ENCODE assay signal across 15 mouse cellular contexts in genomic region chr1:135846632-135847031, GRCm38 (mm10). TPM values are rescaled to one million over a fixed set of nuclear protein-coding genes. Genes with fewer than 3 reads are reported as not detected.
DNase-seq lines count a peak whose midpoint lies in the region; ATAC-seq and TF ChIP-seq lines count a peak whose summit lies in the region.
"Had no signal": no experiment of that assay in that cellular context is flagged by ENCODE, and none has a peak within 500 bp of the region (broad histone marks: within the 10 kb centered on the region; RNA-seq: fewer than 3 reads in every experiment).

No protein-coding gene starts in this region.

- ATAC-seq in heart, embryonic 13.5 days (ENCODE audit: extremely low read depth, insufficient number of reproducible peaks, low FRiP score, low TSS enrichment): no peak
- no peak for ATAC-seq in midbrain, embryonic 11.5 days (ENCODE audit: low FRiP score)
- no peak for ATAC-seq in midbrain, postnatal 0 days (ENCODE audit: low FRiP score)
- ATAC-seq in frontal cortex, adult (ENCODE audit: low TSS enrichment): no peak
- ATAC-seq: forebrain, embryonic 15.5 days had no signal

- peaks cover 8% of the 10 kb centered on the region for H3K36me3 ChIP-seq in heart, adult 2 months (ENCODE audit: control insufficient read depth, insufficient read depth, low read length)
- peaks cover 100% of the 10 kb centered on the region for H3K36me3 ChIP-seq in heart, embryonic 13.5 days
- H3K36me3 ChIP-seq in midbrain, embryonic 11.5 days (ENCODE audit: control insufficient read depth, insufficient read depth, low read length): no peaks in the 10 kb centered on the region
- no peaks in the 10 kb centered on the region for H3K36me3 ChIP-seq in midbrain, postnatal 0 days (ENCODE audit: insufficient read depth, low read length)
- H3K36me3 ChIP-seq: embryonic facial prominence, embryonic 12.5 days; forebrain, embryonic 15.5 days; hindbrain, embryonic 15.5 days had no signal

- H3K79me2 ChIP-seq in heart, adult 2 months (replicated peaks; ENCODE audit: control insufficient read depth, insufficient read depth, low read length): no peaks in the 10 kb centered on the region

- 53% methylated on average over 5 of the region's 5 CpGs for WGBS in heart, adult 2 months
- 70% methylated on average over 5 of the region's 5 CpGs for WGBS in heart, embryonic 13.5 days
- 78% methylated on average over 5 of the region's 5 CpGs for WGBS in midbrain, embryonic 11.5 days
- WGBS in midbrain, postnatal 0 days: 79% methylated on average over 5 of the region's 5 CpGs

- peak; percentile 35; the same call in 1 of the 2 replicates for TF ChIP-seq EP300 in heart, adult 2 months (IDR thresholded peaks at IDR 0.05; ENCODE audit: insufficient read depth, low read depth, low read length)

- no peak overlapping the region for H3K4me2 ChIP-seq in heart, embryonic 13.5 days
- H3K4me2 ChIP-seq in midbrain, embryonic 11.5 days: no peak overlapping the region
- no peak overlapping the region for H3K4me2 ChIP-seq in midbrain, postnatal 0 days (ENCODE audit: low read depth, low read length, poor library complexity, severe bottlenecking)
- H3K4me2 ChIP-seq: embryonic facial prominence, embryonic 12.5 days; forebrain, embryonic 15.5 days; hindbrain, embryonic 15.5 days had no signal

- no peak overlapping the region for H3K9ac ChIP-seq in heart, adult 2 months (ENCODE audit: low read depth, low read length)
- peak overlapping the region; percentile 75 for H3K9ac ChIP-seq in heart, embryonic 13.5 days
- H3K9ac ChIP-seq in midbrain, embryonic 11.5 days (ENCODE audit: low read length): no peak overlapping the region
- H3K9ac ChIP-seq in midbrain, postnatal 0 days (replicated peaks; ENCODE audit: low read length, poor library complexity, severe bottlenecking): no peak overlapping the region
- H3K9ac ChIP-seq: embryonic facial prominence, embryonic 12.5 days; forebrain, embryonic 15.5 days; hindbrain, embryonic 15.5 days had no signal

- no peak; the same call in none of the 2 replicates for TF ChIP-seq POLR2A in heart, adult 2 months (IDR thresholded peaks at IDR 0.05; ENCODE audit: insufficient read depth, low read depth, low read length)

- no peak overlapping the region for H3K4me3 ChIP-seq in heart, adult 2 months
- H3K4me3 ChIP-seq in heart, embryonic 13.5 days: no peak overlapping the region
- no peak overlapping the region for H3K4me3 ChIP-seq in midbrain, embryonic 11.5 days (ENCODE audit: low read depth, low read length)
- no peak overlapping the region for H3K4me3 ChIP-seq in midbrain, postnatal 0 days (ENCODE audit: low read depth, low read length)
- H3K4me3 ChIP-seq: embryonic facial prominence, embryonic 12.5 days; forebrain, embryonic 15.5 days; hindbrain, embryonic 15.5 days had no signal

- intact Hi-C loops in heart, adult 2 months (cut with DNase I): no loop called here
- intact Hi-C loops in heart, postnatal 25 days (cut with DNase I): no loop called here

- H3K9me3 ChIP-seq in heart, embryonic 13.5 days: no peaks in the 10 kb centered on the region
- H3K9me3 ChIP-seq in midbrain, embryonic 11.5 days (ENCODE audit: control insufficient read depth, low read length): no peaks in the 10 kb centered on the region
- H3K9me3 ChIP-seq in midbrain, postnatal 0 days (ENCODE audit: low read length): no peaks in the 10 kb centered on the region
- H3K9me3 ChIP-seq: embryonic facial prominence, embryonic 12.5 days; forebrain, embryonic 15.5 days; hindbrain, embryonic 15.5 days had no signal

- H3K27me3 ChIP-seq in heart, adult 2 months (ENCODE audit: control insufficient read depth, insufficient read depth, low read length): no peaks in the 10 kb centered on the region
- no peaks in the 10 kb centered on the region for H3K27me3 ChIP-seq in heart, embryonic 13.5 days (replicated peaks)
- no peaks in the 10 kb centered on the region for H3K27me3 ChIP-seq in midbrain, embryonic 11.5 days (ENCODE audit: control insufficient read depth, insufficient read depth, low read length)
- no peaks in the 10 kb centered on the region for H3K27me3 ChIP-seq in midbrain, postnatal 0 days (ENCODE audit: insufficient read depth, low read length)
- H3K27me3 ChIP-seq: forebrain, embryonic 15.5 days; hindbrain, embryonic 15.5 days had no signal

- DNase-seq in heart, adult 2 months: no peak
- DNase-seq in heart, postnatal 25 days (ENCODE audit: low spot score): no peak
- no peak for DNase-seq in heart, adult 11 months
- DNase-seq in midbrain, embryonic 11.5 days (ENCODE audit: low spot score, missing footprints): peak; percentile 12
- DNase-seq in midbrain, postnatal 0 days (ENCODE audit: low spot score): no peak
- no peak for DNase-seq in spleen, postnatal 36 days (ENCODE audit: low spot score in 2 of 2)
- DNase-seq: cerebellum, adult 11-12 months; kidney, adult 11 months had no signal

- no peak for TF ChIP-seq CTCF in heart, adult 2 months (IDR thresholded peaks at IDR 0.05)
- TF ChIP-seq CTCF in midbrain, postnatal 0 days (IDR thresholded peaks at IDR 0.05): no peak

- peak overlapping the region; percentile 26; the same call in 1 of the 2 replicates for H3K27ac ChIP-seq in heart, adult 2 months
- peak overlapping the region; percentile 77 for H3K27ac ChIP-seq in heart, embryonic 13.5 days (replicated peaks)
- no peak overlapping the region for H3K27ac ChIP-seq in midbrain, embryonic 11.5 days (ENCODE audit: low read depth, low read length)
- H3K27ac ChIP-seq in midbrain, postnatal 0 days (ENCODE audit: low read depth, low read length): no peak overlapping the region
- H3K27ac ChIP-seq: embryonic facial prominence, embryonic 12.5 days; forebrain, embryonic 15.5 days; hindbrain, embryonic 15.5 days had no signal

- peaks cover 10% of the 10 kb centered on the region for H3K4me1 ChIP-seq in heart, adult 2 months (ENCODE audit: control insufficient read depth, insufficient read depth, low read length)
- H3K4me1 ChIP-seq in heart, embryonic 13.5 days: peaks cover 98% of the 10 kb centered on the region
- no peaks in the 10 kb centered on the region; the same call in 1 of the 2 replicates for H3K4me1 ChIP-seq in midbrain, embryonic 11.5 days (ENCODE audit: control insufficient read depth, insufficient read depth, low read length)
- no peaks in the 10 kb centered on the region for H3K4me1 ChIP-seq in midbrain, postnatal 0 days (ENCODE audit: insufficient read depth, low read length)
- H3K4me1 ChIP-seq: forebrain, embryonic 15.5 days had no signal

RNA-seq across cellular contexts. Expression of gene Tnnt2, which starts 10.5 kb away (rescaled TPM):
- 1,000 to 10,000 TPM; 8,290 to 9,301 TPM for total RNA-seq in heart, adult 2 months (2021)
- polyA plus RNA-seq in heart, adult 2 months (2012; rRNA removed): 3,392 and 4,661 TPM in 2 replicates
- 1,000 to 10,000 TPM; 8,717 to 8,772 TPM for total RNA-seq in heart, postnatal 25 days (2021)
- 5,554 and 6,221 TPM in 2 replicates for polyA plus RNA-seq in heart, embryonic 13.5 days (2015; fragmentation: Nextera tagmentation; extraction: Ambion mirVana)
- 0.82 and 0.92 TPM in 2 replicates for polyA plus RNA-seq in midbrain, embryonic 11.5 days (2014; fragmentation: Nextera tagmentation; extraction: Ambion mirVana)
- total RNA-seq in midbrain, postnatal 0 days (2014; rRNA removed): 0.52 and 1.0 TPM in 2 replicates
- 0.51 and 1.3 TPM in 2 replicates for polyA plus RNA-seq in midbrain, postnatal 0 days (2015; fragmentation: Nextera tagmentation; extraction: Ambion mirVana)
- total RNA-seq: MEL had no signal
- polyA plus RNA-seq: forebrain, embryonic 11.5 days had no signal

RNA-seq across cellular contexts. Expression of gene Lad1, which starts 28.2 kb away (rescaled TPM):
- 1 to 10 TPM; 7.2 to 7.3 TPM for total RNA-seq in heart, adult 2 months (2021)
- polyA plus RNA-seq in heart, adult 2 months (2012; rRNA removed): 13.2 and 16.2 TPM in 2 replicates
- 1 to 10 TPM; 5.6 to 6.0 TPM for total RNA-seq in heart, postnatal 25 days (2021)
- polyA plus RNA-seq in heart, embryonic 13.5 days (2015; fragmentation: Nextera tagmentation; extraction: Ambion mirVana): 4.0 and 4.4 TPM in 2 replicates
- 0.36 and 0.37 TPM in 2 replicates for polyA plus RNA-seq in midbrain, embryonic 11.5 days (2014; fragmentation: Nextera tagmentation; extraction: Ambion mirVana)
- 0.90 and 1.9 TPM in 2 replicates for total RNA-seq in midbrain, postnatal 0 days (2014; rRNA removed)
- polyA plus RNA-seq in midbrain, postnatal 0 days (2015; fragmentation: Nextera tagmentation; extraction: Ambion mirVana): 0.56 and 0.64 TPM in 2 replicates
- total RNA-seq: MEL had no signal

Comparison
In these comparisons a context has a peak if more than half of its experiments do, and no peak if none do; other contexts are left out.
1. H3K27ac ChIP-seq: peak in heart, adult 2 months (single experiment) and heart, embryonic 13.5 days (single experiment); none in midbrain, embryonic 11.5 days (single experiment) and midbrain, postnatal 0 days (single experiment).
2. RNA of gene Tnnt2, which starts 10.5 kb away (polyA plus RNA-seq): 5,554 to 6,221 TPM in heart, embryonic 13.5 days and 3,392 to 4,661 TPM in heart, adult 2 months; 0.82 to 0.92 TPM in midbrain, embryonic 11.5 days and 0.51 to 1.3 TPM in midbrain, postnatal 0 days; every median in the first group is over 1,000 times any median in the second.